Mouse (Mus musculus) myocyte (in vitro differentiated cells): ENCODE measurements at regions not wholly inside any gene's neighbourhood (a gene's known extent, or its start where the extent isn't known, plus 50 kb on each side); places are given as distances from the start of the nearest gene placed in this dataset.

Source experiments
- H3K27me3 ChIP-seq: one replicate; pipeline ENCODE4 v1.6.1; 2011; ENCODE audit not compliant: control insufficient read depth, insufficient read depth, insufficient read length
- H3K36me3 ChIP-seq: one replicate; pipeline ENCODE4 v1.6.1; 2011; ENCODE audit not compliant: control insufficient read depth, insufficient read depth
- H3K4me2 ChIP-seq: one replicate; pipeline ENCODE4 v1.6.1; 2011; ENCODE audit warnings: low read depth, control low read depth
- H3K4me3 ChIP-seq: one replicate; pipeline ENCODE4 v1.5.1; 2011; ENCODE audit warnings: mild to moderate bottlenecking, control low read depth, moderate library complexity
- H3K79me2 ChIP-seq: one replicate; pipeline ENCODE4 v1.6.1; 2011; ENCODE audit not compliant: control insufficient read depth, insufficient read depth
- H3ac ChIP-seq: one replicate; pipeline ENCODE4 v1.6.1; 2011; ENCODE audit not compliant: control insufficient read depth, insufficient read length
- CEBPB ChIP-seq: IDR thresholded peaks from 2 replicates; pipeline ENCODE4 v1.6.1; 2011; ENCODE audit warnings: mild to moderate bottlenecking, moderate library complexity; ENCODE audit not compliant: poor library complexity, insufficient read depth, severe bottlenecking
- E2F4 ChIP-seq: IDR thresholded peaks from one replicate; pipeline ENCODE4 v1.6.1; 2011; ENCODE audit warnings: mild to moderate bottlenecking, control low read depth, moderate library complexity; ENCODE audit not compliant: insufficient read depth
- MAX ChIP-seq: IDR thresholded peaks from one replicate; pipeline ENCODE4 v1.6.1; 2011; ENCODE audit warnings: low read depth, mild to moderate bottlenecking, control low read depth
- MYOD1 ChIP-seq, 3 experiments: IDR thresholded peaks; one replicate each; pipeline ENCODE4 v1.6.1; 2011; ENCODE audit warnings: control low read depth in 2 of 3, low read depth in 2 of 3, mild to moderate bottlenecking in 2 of 3, moderate library complexity in 1 of 3; ENCODE audit not compliant: insufficient read length in 2 of 3, control insufficient read depth in 1 of 3
- MYOG ChIP-seq, 3 experiments: IDR thresholded peaks; one replicate each; pipeline ENCODE4 v1.6.1; 2011; ENCODE audit warnings: control low read depth in 2 of 3, low read depth in 2 of 3, mild to moderate bottlenecking in 2 of 3; ENCODE audit not compliant: insufficient read length in 2 of 3, control insufficient read depth in 1 of 3, insufficient read depth in 1 of 3
- POLR2A ChIP-seq: IDR thresholded peaks from one replicate; pipeline ENCODE4 v1.6.1; 2011; ENCODE audit warnings: low read depth, mild to moderate bottlenecking, control low read depth, moderate library complexity; ENCODE audit not compliant: insufficient read length
- POLR2AphosphoS2 ChIP-seq: IDR thresholded peaks from one replicate; pipeline ENCODE4 v1.6.1; 2011; ENCODE audit warnings: low read depth, control low read depth; ENCODE audit not compliant: insufficient read length
- REST ChIP-seq: IDR thresholded peaks from one replicate; pipeline ENCODE4 v1.6.1; 2011; ENCODE audit warnings: mild to moderate bottlenecking, control low read depth, moderate library complexity; ENCODE audit not compliant: insufficient read depth, insufficient read length
- SRF ChIP-seq: IDR thresholded peaks from one replicate; pipeline ENCODE4 v1.6.1; 2011; ENCODE audit warnings: low read depth; ENCODE audit not compliant: control insufficient read depth, insufficient read length
- TCF12 ChIP-seq: IDR thresholded peaks from one replicate; pipeline ENCODE4 v1.6.1; 2011; ENCODE audit warnings: mild to moderate bottlenecking, control low read depth; ENCODE audit not compliant: poor library complexity, insufficient read depth, severe bottlenecking
- TCF3 ChIP-seq: IDR thresholded peaks from one replicate; pipeline ENCODE4 v1.6.1; 2011; ENCODE audit warnings: low read depth, control low read depth; ENCODE audit not compliant: insufficient read length
- USF1 ChIP-seq: IDR thresholded peaks from one replicate; pipeline ENCODE4 v1.6.1; 2011; ENCODE audit warnings: low read depth, mild to moderate bottlenecking, control low read depth, moderate library complexity

DNA sequence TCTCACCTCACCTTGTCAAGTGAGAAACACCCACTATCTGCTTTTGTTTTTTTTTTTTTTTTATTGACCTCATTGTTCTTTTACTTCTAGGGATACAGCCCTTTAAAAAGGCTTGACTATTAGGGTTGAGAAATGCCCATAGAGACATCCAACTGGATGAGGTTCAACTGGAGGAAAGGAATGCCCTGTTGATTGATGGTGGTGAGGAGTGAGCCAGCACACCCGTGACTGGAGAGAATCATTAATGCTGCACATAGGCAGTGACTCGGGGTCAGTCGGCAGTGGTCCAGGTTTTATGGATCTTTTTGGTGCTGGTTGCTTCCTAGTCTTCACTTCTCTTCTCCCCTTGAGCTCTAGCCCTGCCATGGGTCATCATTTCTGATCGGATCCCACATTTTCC is 82.9 kb upstream of the Cryz start:
- no peak overlapping the region for H3K4me3 ChIP-seq
- H3ac ChIP-seq: no peak overlapping the region
- TF ChIP-seq MAX (no peak), POLR2A (no peak)
- no peaks in the 10 kb centered on the region for H3K79me2 ChIP-seq
- no peaks in the 10 kb centered on the region for H3K27me3 ChIP-seq
- H3K4me2 ChIP-seq: no peak overlapping the region
- H3K36me3 ChIP-seq: no peaks in the 10 kb centered on the region

DNA sequence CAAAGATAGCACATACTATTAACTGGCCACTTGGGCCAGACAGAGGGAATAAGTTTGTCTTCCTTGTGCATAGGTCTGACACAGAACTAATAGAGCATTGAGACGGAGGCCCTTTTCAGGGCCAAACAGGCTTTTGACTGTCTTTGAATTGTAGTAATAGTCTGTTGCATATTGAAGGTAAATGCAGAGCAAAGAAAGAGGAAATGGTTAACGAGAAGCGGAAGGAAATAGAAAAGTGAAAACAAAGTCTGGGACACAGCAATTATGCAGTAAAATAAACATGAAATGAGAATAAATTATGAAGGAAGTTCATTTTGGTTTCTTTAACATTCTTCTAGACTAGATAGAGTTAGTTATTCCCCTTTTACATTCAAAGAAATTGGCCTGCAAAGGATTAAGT is 86.4 kb upstream of the Cryz start:
- Histone ChIP-seq H3K79me2 (no peaks in the 10 kb centered on the region), H3K4me3 (no peak overlapping the region), H3K36me3 (no peaks in the 10 kb centered on the region), H3K4me2 (no peak overlapping the region), H3K27me3 (no peaks in the 10 kb centered on the region), H3ac (no peak overlapping the region)
- TF ChIP-seq TCF12 (no peak), POLR2AphosphoS2 (no peak), USF1 (no peak), SRF (no peak), POLR2A (no peak), MYOD1 (IDR thresholded peaks at IDR 0.05; ENCODE audit: control insufficient read depth in 1 of 3, insufficient read length in 2 of 3, low read depth in 2 of 3) (no peak), CEBPB (no peak), MYOG (IDR thresholded peaks at IDR 0.05; ENCODE audit: control insufficient read depth in 1 of 3, insufficient read depth in 1 of 3, insufficient read length in 2 of 3, low read depth in 2 of 3) (no peak), REST (no peak), MAX (no peak), TCF3 (no peak), E2F4 (no peak)

DNA sequence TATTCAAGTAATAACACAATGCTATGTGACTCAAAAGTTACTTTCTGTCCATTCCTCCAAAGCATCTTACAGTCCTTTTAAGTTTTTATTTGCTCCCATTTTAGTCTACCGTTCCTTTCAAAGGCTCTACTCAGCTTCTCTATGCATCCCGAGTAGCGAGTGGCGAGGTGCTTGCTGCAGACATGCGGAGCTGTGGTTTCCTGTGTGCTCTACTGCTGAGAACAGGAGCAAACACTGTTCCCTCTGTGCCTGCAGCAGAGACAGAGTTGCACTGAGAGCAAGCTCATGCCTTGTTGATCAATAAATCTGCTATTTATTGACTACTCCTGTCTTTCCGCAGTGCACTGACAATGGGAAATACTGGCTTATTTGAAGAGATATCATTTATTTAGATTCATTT is 87.1 kb upstream of the Cryz start:
- Histone ChIP-seq H3K27me3 (no peaks in the 10 kb centered on the region), H3K4me2 (no peak overlapping the region), H3K4me3 (no peak overlapping the region), H3K36me3 (no peaks in the 10 kb centered on the region), H3ac (no peak overlapping the region), H3K79me2 (no peaks in the 10 kb centered on the region)
- TF ChIP-seq MYOG (IDR thresholded peaks at IDR 0.05; ENCODE audit: control insufficient read depth in 1 of 3, insufficient read depth in 1 of 3, insufficient read length in 2 of 3, low read depth in 2 of 3) (no peak), TCF12 (no peak), MYOD1 (IDR thresholded peaks at IDR 0.05; ENCODE audit: control insufficient read depth in 1 of 3, insufficient read length in 2 of 3, low read depth in 2 of 3) (no peak), TCF3 (no peak), REST (no peak), E2F4 (no peak), SRF (no peak), POLR2AphosphoS2 (no peak), POLR2A (no peak), MAX (no peak), USF1 (no peak), CEBPB (no peak)

DNA sequence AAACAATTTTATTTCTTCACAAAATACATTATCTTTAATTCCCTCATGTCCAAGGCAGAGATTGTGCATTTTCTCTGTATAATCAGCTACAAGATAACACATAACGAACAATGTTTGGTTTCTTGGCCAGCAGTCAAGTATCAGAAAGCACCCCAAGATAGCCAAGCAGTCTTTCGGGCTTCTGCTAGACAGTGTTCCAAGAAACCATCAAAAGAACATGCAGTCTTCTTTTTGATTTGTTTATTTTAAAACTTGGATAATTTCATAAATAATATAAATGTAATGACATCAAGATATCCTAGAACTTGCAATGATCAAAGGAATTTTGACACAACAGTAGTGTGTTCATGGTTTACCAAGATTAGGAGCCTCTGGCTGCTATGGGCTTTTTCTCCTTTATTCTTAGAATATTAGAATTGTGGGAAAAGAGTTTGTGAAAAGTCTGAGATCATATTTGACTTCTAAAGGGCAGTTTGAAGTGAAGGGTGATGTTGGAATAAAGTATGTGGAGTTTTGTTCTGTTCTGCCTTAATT is 103.1 kb upstream of the Cryz start:
- Histone ChIP-seq H3K4me2 (no peak overlapping the region), H3K79me2 (no peaks in the 10 kb centered on the region), H3K36me3 (no peaks in the 10 kb centered on the region), H3K4me3 (no peak overlapping the region), H3K27me3 (no peaks in the 10 kb centered on the region), H3ac (no peak overlapping the region)
- TF ChIP-seq MAX (no peak), USF1 (no peak), MYOG (IDR thresholded peaks at IDR 0.05; ENCODE audit: control insufficient read depth in 1 of 3, insufficient read depth in 1 of 3, insufficient read length in 2 of 3, low read depth in 2 of 3) (no peak), MYOD1 (IDR thresholded peaks at IDR 0.05; ENCODE audit: control insufficient read depth in 1 of 3, insufficient read length in 2 of 3, low read depth in 2 of 3) (no peak), REST (no peak), POLR2A (no peak), TCF12 (no peak)

DNA sequence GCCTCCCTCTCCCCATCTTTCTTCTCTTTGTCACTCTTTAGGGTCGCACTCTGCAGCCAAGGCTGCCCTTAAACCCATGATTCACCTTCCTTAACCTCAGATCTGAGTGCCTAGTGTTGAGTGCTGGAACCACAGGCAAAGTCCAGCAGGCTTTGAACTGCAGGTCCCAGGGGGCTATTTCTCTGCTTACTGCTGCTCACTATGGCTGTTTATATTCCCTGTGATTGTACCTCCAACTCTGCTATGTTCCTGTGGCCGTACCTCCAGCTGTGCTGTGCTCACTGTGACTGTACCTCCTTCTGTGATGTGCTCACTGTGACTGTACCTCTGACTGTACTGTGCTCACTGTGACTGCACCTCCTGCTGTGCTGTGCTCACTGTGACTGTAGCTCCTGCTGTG is 124.1 kb upstream of the Cryz start:
- no peak overlapping the region for H3K4me2 ChIP-seq
- no peak for TF ChIP-seq MYOD1 (IDR thresholded peaks at IDR 0.05; ENCODE audit: control insufficient read depth in 1 of 3, insufficient read length in 2 of 3, low read depth in 2 of 3)
- no peak for TF ChIP-seq E2F4
- no peak for TF ChIP-seq TCF3
- no peak for TF ChIP-seq SRF
- no peak for TF ChIP-seq TCF12
- no peaks in the 10 kb centered on the region for H3K36me3 ChIP-seq
- H3K79me2 ChIP-seq: no peaks in the 10 kb centered on the region
- H3K4me3 ChIP-seq: no peak overlapping the region
- H3ac ChIP-seq: no peak overlapping the region
- H3K27me3 ChIP-seq: no peaks in the 10 kb centered on the region
